Mouse (Mus musculus) thymus, postnatal 25 days (tissue): ENCODE results near the gene Mical3.

ENCODE experiments used
- DNase-seq: peaks from one replicate; pipeline ENCODE4 v3.0.0; 2022

The Mical3 gene

DNA sequence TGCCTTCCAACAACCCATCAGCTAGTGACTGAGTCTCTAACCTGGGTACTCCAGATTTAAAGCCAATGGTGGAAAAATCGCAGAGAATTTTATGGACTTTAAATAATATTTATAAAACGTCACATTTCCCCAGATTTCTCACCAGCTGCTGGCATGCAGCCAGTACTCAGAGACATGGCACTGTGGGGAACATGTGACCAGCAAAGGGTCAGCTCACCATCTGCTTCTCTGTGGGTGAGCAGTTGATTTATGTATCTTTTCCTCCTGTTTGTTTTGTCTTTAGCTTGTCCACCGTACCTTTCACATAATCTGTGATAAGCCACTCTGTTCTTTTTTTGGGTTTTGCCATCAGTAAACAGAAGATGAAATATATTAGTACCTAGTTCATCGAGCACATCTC, 125.8 kb downstream of the Mical3 start:
- DNase-seq, result no peak

- no peak for DNase-seq
Measured at GRCm38 (mm10) chr6:121002952-121003351, 127.8 kb downstream of the Mical3 start.

DNA sequence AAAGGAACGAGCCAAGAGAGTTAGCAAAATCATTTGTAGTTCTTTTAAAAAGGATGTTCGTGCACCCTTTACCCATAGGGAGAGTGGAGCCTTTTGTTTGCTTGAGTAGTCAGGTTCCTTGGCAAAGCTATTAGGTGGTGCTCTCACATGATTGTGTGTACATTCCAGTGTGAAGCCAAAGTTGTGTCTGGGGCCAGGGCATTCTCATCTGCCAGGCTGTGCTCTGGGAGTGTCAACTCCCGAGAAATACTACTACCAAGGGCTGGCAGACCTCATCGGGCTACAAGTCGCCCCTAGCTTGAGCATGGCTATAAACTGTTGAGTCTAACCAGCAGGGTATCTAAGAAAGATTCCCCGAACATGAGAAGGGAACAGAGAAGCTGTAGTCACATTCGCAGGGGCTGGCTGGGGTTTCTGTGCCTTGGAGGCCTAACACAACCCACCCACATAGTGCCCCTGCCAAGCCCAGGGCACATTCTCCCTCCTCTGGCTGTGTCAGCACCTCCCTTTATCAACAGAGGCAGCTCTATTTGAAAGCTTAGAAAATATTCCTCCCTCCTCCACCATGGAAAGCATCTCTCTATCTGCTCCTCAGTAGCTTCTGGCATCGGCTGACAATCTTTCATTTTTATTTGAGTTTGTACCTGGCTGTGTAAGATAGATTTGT, 130.8 kb downstream of the Mical3 start:
- DNase-seq, result no peak

GRCm38 (mm10) chr6:120999087-120999486, 131.7 kb downstream of the Mical3 start:
- no peak for DNase-seq

DNA sequence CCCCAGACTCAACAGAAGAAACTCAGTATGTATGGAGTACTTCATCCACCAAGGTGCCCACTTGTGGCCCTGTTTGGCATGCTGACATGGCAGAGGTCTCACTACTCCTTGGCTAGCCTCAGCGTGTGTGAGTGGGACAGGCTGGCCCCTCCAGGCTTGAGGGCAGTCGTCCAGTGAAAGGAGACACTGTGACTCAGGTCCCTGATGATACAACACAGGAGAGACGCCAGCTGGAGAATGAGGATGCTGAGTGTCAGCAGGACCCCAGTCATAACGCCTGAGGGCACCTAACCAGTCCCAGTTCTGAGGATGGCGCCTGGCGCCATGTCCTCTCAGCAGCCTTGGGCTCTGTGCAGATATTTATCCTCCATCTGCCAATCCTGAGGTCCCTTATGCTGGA, 134.2 kb downstream of the Mical3 start:
- no peak for DNase-seq

- DNase-seq, result no peak
Measured at GRCm38 (mm10) chr6:120995541-120995940, 135.3 kb downstream of the Mical3 start.

- DNase-seq, result no peak
Measured at GRCm38 (mm10) chr6:120991857-120992256, 138.9 kb downstream of the Mical3 start.

GRCm38 (mm10) chr6:120987571-120988084, 143.2 kb downstream of the Mical3 start:
- no peak for DNase-seq

- no peak for DNase-seq
Measured at GRCm38 (mm10) chr6:120987164-120987563, 143.6 kb downstream of the Mical3 start.

GRCm38 (mm10) chr6:120986172-120986571, 144.6 kb downstream of the Mical3 start:
- DNase-seq, result no peak

DNA sequence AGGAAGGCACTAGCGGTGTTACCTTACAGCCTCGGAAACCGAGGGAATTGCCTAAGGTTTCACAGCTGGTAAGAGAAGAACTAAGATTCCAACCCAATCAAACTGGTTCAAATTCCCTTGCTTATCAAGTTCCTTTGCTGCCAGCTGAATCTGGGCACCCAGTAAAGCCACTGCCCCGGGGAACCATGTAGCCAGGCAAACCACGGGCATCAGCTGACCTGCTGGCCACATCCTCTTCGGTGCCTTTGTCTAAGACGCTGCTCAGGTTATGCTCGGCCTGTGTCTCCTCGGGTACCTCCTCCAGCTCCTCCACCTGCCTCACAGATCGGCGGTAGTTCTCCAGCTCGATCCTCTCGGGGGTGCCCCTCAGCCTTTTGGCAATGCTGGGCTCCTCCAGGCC, 148.5 kb downstream of the Mical3 start:
- no peak for DNase-seq

GRCm38 (mm10) chr6:120981537-120981936, 149.3 kb downstream of the Mical3 start:
- peak; percentile 37 for DNase-seq

DNA sequence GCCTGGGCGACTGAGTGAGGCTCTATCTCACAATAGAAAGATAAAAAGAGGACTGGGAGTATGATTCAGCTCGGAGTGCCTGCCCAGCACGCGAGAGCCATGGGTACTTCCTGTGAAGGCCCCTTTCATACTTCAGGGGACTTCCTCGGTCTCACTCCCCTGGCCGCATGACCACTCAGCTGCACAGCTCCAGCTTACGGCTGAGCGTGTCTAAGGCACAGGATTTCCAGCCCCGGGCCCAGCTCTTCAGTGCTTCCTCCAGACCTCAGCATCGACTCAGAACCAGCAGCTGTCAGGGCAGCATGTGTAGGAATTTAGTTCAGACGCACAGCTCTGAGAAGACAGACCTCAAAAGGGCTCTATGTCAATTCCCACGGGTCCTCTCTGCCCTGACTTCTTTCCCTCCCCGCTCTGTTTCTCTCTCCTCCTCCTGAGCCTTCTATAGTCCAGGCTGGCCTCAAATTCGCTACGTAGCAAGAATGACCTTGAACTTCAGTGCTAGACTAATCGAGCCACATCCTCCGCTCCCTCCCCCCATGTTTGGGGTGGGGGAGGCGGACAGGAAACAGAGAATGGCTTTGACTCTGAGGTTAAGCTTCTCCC, 152.7 kb downstream of the Mical3 start:
- peak; percentile 46 for DNase-seq

DNA sequence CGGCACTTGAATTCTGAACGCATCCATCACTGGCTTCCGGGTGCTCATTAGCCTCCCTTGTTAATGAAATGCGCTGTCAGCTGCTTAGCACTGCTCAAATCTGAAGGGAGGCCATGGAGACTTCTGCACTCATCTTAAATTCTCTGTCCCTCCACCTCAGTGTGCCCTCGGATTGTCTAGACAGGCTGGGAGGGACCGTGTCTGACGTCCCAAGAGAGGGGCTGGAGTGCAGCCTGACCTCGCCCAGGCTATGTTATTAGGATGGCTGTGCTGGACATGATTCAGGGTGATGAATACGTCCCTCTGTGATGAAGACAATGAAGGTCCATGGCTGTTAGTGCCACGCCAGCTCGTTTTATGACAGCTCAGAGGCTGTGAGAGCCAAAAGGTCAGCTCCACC, 153.8 kb downstream of the Mical3 start:
- DNase-seq, result no peak

- DNase-seq, result no peak
Measured at GRCm38 (mm10) chr6:120976097-120976496, 154.7 kb downstream of the Mical3 start.

- DNase-seq, result peak; percentile 90
Measured at GRCm38 (mm10) chr6:120971797-120972590, 158.8 kb downstream of the Mical3 start.

- DNase-seq, result no peak
Measured at GRCm38 (mm10) chr6:120970939-120971796, 159.6 kb downstream of the Mical3 start.

GRCm38 (mm10) chr6:120965814-120966213, 165.0 kb downstream of the Mical3 start:
- no peak for DNase-seq

GRCm38 (mm10) chr6:120964179-120964578, 166.6 kb downstream of the Mical3 start:
- DNase-seq, result no peak

GRCm38 (mm10) chr6:120960338-120961030, 170.3 kb downstream of the Mical3 start:
- no peak for DNase-seq

GRCm38 (mm10) chr6:120957331-120957730, 173.5 kb downstream of the Mical3 start:
- peak; percentile 76 for DNase-seq
